Mouse (Mus musculus) cerebellum, adult 2 months (tissue): ENCODE data around the gene Prkd3. TPM values are rescaled to one million over a fixed set of nuclear protein-coding genes. Genes with fewer than 3 reads are reported as not detected.

Experiments
- DNase-seq, 2 experiments: peaks; one replicate each; pipeline ENCODE4 v3.0.0; 2021
- H3K27ac ChIP-seq: fragments of 200-500 bp; 2 replicates; pipeline ENCODE4 v1.5.1; 2012; ENCODE audit warnings: low read length, control low read depth, inconsistent platforms; ENCODE audit not compliant: insufficient read depth
- H3K27me3 ChIP-seq: fragments of 200-500 bp; 2 replicates; pipeline ENCODE4 v1.6.1; 2012; ENCODE audit warnings: inconsistent platforms, mild to moderate bottlenecking, low read length, moderate library complexity; ENCODE audit not compliant: control insufficient read depth, insufficient read depth
- H3K4me1 ChIP-seq: fragments of 200-500 bp; 2 replicates; pipeline ENCODE4 v1.6.1; 2011; ENCODE audit warnings: low read length; ENCODE audit not compliant: control insufficient read depth, insufficient read depth
- H3K4me3 ChIP-seq: fragments of 200-500 bp; replicated peaks from 2 replicates; pipeline ENCODE3; 2011; ENCODE audit warnings: mild to moderate bottlenecking, low read depth, low read length, control low read depth; ENCODE audit not compliant: insufficient read depth
- CTCF ChIP-seq: fragments of 200-500 bp; IDR thresholded peaks from 2 replicates; pipeline ENCODE4 v1.5.1; 2011; ENCODE audit warnings: low read depth, mild to moderate bottlenecking, control low read depth, low read length, moderate library complexity, borderline replicate concordance; ENCODE audit not compliant: insufficient read depth
- POLR2A ChIP-seq: fragments of 200-500 bp; IDR thresholded peaks from 2 replicates; pipeline ENCODE4 v1.6.1; 2011; ENCODE audit warnings: low read length, control low read depth, borderline replicate concordance; ENCODE audit not compliant: insufficient read depth
- WGBS: fragments of 180-500 bp; shearing (Covaris S2); methylation state at CpG from one replicate; pipeline ENCODE4 v1.1.7; 2018; 5-methylcytosine and 5-hydroxymethylcytosine counted together
- polyA plus RNA-seq: library from polyadenylated mRNA; depleted of rRNA; stranded (reverse); fragments of >200 nt; gene quantifications from 2 replicates; pipeline ENCODE4 v1.2.3, GENCODE M21; 2012

The Prkd3 gene
- polyA plus RNA-seq, 1 experiment = 14.7 TPM

DNA sequence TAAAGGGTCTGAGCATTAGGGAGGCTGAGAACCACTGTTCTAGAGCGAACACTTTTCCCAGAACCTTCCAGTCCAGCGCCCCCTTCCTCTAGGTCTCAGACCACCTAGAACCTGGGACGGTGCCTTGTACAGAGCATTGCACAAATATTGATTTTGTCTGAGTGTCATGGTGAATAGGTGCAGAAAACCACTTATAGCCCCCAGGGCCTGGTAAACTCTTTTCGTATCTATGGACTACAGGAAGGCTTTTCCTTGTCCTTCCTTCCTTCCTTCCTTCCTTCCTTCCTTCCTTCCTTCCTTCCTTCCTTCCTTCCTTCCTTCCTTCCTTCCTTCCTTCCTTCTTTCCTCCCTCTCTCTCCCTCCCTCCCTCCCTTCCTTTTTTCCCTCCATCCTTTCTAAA lies 31.0 kb upstream of the Prkd3 start, which contains the start of gene Qpct:
TSS of gene Qpct (plus strand) at position 301 of the 400 bp plus-strand sequence.
- H3K27me3 ChIP-seq = no peaks in the 10 kb centered on the region
- no peak for DNase-seq
- no peaks in the 10 kb centered on the region for H3K4me1 ChIP-seq
- H3K4me3 ChIP-seq = peak within 1 kb of the TSS; percentile 46
- TF ChIP-seq POLR2A (no peak), CTCF (no peak)
- H3K27ac ChIP-seq = no peak within 1 kb of the TSS
- 82% methylated on average over 4 of the region's 4 CpGs for WGBS

DNA sequence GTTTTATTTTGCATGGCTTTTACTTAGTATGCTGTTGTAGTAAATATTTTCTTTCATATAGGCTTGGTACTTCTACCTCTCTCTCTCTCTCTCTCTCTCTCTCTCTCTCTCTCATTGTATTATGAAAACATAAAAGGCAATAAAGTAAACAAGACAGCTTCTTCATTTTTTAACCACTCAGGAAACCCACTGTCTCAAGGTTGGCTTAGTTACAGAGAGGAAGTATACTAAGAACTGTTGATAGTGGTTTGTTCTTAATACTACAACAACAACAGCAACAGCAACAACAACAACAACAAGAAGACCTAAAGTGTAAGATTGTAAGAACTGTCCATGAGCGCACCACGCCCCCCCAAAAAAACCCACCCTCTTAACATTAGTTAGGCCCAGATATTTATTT lies 23.1 kb upstream of the Prkd3 start:
- DNase-seq = no peak
- H3K27ac ChIP-seq = no peak overlapping the region
- no peak overlapping the region for H3K4me3 ChIP-seq
- WGBS = 100% methylated on average over 2 of the region's 2 CpGs
- no peak for TF ChIP-seq CTCF
- no peak for TF ChIP-seq POLR2A
- no peaks in the 10 kb centered on the region for H3K27me3 ChIP-seq
- no peaks in the 10 kb centered on the region for H3K4me1 ChIP-seq

GRCm38 (mm10) chr17:79039660-79040059 lies 19.0 kb upstream of the Prkd3 start:
- TF ChIP-seq CTCF (no peak), POLR2A (no peak)

GRCm38 (mm10) chr17:79032782-79033181 lies 12.2 kb upstream of the Prkd3 start:
- no peak for TF ChIP-seq POLR2A
- no peak for TF ChIP-seq CTCF
- 76% methylated on average over 4 of the region's 4 CpGs for WGBS
- no peak overlapping the region for H3K27ac ChIP-seq
- DNase-seq = no peak
- H3K27me3 ChIP-seq = no peaks in the 10 kb centered on the region
- H3K4me3 ChIP-seq = no peak overlapping the region
- H3K4me1 ChIP-seq = no peaks in the 10 kb centered on the region

More at GRCm38 (mm10) chr17:79039660-79040059, 19.0 kb upstream of the Prkd3 start:
- DNase-seq = no peak
- Histone ChIP-seq H3K4me1 (no peaks in the 10 kb centered on the region), H3K27me3 (no peaks in the 10 kb centered on the region), H3K4me3 (no peak overlapping the region), H3K27ac (no peak overlapping the region)

DNA sequence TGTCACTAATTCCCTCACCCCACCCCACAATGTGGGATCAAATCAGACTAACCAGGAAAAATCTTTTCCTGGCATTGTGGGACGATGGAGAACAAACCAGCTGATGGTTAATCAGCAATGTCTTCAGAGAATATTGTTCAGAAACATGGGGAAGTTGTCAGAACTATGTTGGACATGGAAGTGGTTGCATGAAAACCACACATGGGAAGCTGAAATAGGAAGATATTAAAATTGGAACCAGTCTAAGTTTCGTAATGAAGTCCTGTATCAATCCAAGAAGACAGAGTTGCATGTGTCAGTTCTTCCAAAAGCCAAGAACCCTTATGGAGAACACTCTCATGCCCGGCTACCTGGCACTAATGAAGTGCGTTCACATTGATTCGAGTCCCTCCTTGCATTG lies 11.0 kb upstream of the Prkd3 start:
- H3K27me3 ChIP-seq = no peaks in the 10 kb centered on the region
- DNase-seq = no peak
- no peaks in the 10 kb centered on the region for H3K4me1 ChIP-seq
- 77% methylated on average over 5 of the region's 5 CpGs for WGBS
- TF ChIP-seq POLR2A = no peak
- no peak for TF ChIP-seq CTCF
- no peak overlapping the region for H3K27ac ChIP-seq
- no peak overlapping the region for H3K4me3 ChIP-seq

- H3K27me3 ChIP-seq = no peaks in the 10 kb centered on the region
- DNase-seq = no peak
- H3K4me1 ChIP-seq = no peaks in the 10 kb centered on the region
- TF ChIP-seq CTCF (no peak), POLR2A (no peak)
- no peak overlapping the region for H3K4me3 ChIP-seq
- 86% methylated on average over 3 of the region's 3 CpGs for WGBS
- no peak overlapping the region for H3K27ac ChIP-seq
Observed at GRCm38 (mm10) chr17:79029226-79029625, 8.6 kb upstream of the Prkd3 start.

- TF ChIP-seq POLR2A (no peak), CTCF (no peak)
- Histone ChIP-seq H3K4me3 (no peak overlapping the region), H3K4me1 (no peaks in the 10 kb centered on the region), H3K27me3 (no peaks in the 10 kb centered on the region; the same call in 1 of the 2 replicates), H3K27ac (no peak overlapping the region)
- 82% methylated on average over 4 of the region's 4 CpGs for WGBS
- DNase-seq = no peak
Observed at GRCm38 (mm10) chr17:79024544-79024943, 3.9 kb upstream of the Prkd3 start.

GRCm38 (mm10) chr17:79022746-79023145 lies 2.1 kb upstream of the Prkd3 start:
- Histone ChIP-seq H3K4me3 (no peak overlapping the region), H3K4me1 (no peaks in the 10 kb centered on the region), H3K27ac (no peak overlapping the region), H3K27me3 (no peaks in the 10 kb centered on the region; the same call in 1 of the 2 replicates)
- TF ChIP-seq CTCF (no peak), POLR2A (no peak)
- WGBS = 81% methylated on average over 3 of the region's 3 CpGs
- no peak for DNase-seq
